Mouse (Mus musculus): ENCODE data around the gene Gm49361.
"Not testable (repeated sequence)": the region's sequence is repeated elsewhere in the genome, so short reads cannot be mapped to it uniquely, and the experiment has no call there.

Gene Gm49361

DNA sequence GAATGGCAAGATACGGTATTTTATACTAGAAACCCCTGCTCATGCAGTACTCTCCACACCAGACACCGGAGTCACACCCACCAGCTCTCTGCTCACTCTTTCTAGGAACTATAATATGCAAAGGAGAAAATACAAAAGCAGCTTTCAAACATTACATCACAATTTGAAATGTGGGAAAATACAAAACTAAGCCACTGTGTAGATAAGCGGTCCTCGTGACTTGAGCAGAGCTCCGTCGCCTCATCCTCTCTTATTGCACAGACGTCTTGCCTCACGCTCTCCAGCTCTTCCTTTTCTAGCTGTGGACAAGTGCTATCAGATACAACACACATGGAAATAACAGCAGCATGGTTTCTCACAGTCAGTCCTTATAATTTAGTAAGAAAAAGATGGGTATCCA is 55.2 kb downstream of the Gm49361 start:
- no peak for DNase-seq (ENCODE audit: low read depth, low spot score)

DNA sequence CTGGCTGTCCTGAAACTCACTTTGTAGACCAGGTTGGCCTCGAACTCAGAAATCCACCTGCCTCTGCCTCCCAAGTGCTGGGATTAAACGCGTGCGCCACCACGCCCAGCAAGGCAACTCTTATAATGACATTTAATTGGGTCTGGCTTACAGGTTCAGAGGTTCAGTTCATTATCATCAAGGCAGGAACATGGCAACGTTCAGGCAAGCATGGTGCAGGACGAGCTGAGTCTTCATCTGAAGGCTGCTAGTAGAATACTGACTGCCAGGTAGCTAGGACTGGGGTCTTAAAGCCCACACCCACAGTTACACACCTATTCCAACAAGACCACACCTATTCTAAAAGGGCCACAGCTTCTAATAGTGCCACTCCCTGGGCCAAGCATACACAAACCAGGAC is 57.8 kb downstream of the Gm49361 start:
- DNase-seq (ENCODE audit: low read depth, low spot score) = not testable (repeated sequence)

DNA sequence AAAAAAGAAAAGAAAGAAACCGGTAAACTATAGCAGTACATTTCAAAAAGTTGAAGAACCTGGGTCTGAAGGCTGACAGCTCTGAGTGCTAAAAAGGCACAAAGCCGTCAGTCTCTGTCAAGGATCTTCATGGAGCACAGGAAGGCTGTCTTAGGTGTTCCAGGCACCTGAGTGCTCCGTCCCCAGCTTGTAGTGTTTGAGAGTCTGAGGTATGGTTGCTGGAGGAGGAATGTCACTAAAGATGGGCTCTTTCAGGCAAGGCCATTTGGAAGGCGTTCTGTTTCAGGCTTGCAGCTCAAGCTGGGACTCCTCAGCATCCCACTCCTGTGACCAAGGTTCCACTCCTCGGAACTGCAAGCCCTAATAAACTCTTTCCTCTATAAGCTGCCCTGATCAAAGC is 58.5 kb downstream of the Gm49361 start:
- DNase-seq (ENCODE audit: low read depth, low spot score) = no peak

DNA sequence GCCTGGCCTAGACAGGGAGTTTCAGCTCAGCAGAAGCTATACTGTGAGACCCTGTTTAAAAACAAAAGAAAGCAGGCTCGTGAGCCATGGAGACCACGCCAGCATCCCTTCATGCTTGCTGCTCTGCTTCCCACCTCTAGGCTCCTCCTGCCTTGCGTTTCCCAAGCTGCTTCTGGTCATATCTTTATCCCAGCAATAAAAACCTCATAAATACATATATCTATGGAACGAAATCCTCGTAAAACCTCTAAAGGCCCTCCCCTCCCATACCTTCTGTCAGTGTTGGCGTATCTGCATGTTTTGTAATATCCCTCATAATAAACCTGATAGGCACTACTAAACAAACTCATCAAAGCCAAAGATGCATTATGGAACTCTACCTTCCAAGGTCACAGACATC is 59.3 kb downstream of the Gm49361 start:
- no peak for DNase-seq (ENCODE audit: low read depth, low spot score)

DNA sequence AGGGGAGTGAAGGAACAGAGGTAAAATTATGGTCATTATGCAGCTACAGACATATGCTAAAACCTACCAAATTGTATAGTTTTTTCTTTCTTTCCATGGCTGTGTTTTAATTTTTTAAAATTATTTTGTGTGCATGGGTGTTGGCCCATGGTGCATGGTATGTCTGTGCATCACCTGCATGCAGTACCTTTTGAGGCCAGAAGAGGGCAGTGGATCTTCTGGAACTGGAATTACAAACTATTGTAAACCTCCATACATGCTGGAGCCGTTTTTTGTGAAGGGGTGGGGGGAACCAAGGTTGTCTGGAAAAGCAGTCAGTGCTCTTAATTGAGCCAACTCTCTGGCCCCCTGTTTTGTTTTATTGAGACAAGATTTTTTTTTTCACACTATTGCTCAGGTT is 61.3 kb downstream of the Gm49361 start:
- DNase-seq (ENCODE audit: low read depth, low spot score) = peak; percentile 64

DNA sequence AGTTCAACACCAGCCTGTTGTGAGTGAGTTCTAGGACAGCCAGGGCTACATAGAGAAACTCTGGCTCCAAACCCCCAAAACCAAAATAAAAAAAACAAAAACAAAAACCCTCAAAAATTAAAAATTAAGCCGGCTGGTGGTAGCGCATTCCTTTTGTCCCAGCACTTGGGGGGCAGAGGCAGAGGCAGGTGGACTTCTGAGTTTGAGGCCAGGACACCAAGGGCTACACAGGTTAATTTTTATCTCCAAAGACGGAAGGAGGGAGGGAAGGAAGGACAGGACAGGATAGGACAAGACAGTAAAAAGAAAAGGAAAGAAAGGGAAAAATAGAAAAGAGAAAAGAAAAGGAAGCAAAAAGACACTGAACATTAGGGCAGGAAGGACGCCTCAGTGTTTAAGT is 63.2 kb downstream of the Gm49361 start:
- DNase-seq (ENCODE audit: low read depth, low spot score) = no peak

DNA sequence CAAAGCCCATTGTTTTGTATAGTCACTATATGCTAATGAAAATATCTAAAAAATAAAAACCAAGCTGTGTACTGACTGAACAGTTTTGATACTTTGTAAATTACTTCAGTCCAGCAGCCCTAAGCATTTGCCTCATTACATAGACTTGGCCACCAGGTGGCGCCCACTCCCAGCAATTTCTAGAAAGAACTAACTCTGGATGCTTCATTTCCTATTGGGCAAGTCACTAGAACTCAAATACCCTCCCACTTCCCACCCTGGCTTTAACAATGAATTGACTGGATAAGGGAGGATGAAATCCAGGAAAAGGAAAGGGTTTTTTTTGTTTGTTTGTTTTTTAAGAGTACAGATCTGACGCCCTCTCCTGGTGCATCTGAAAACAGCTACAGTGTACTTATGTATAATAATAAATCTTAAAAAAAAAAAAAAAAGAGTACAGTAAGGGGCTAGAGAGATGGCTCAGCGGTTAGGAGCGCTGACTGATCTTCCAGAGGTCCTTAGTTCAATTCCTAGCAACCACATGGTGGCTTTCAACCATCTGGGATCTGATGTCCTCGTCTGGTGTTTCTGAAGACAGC is 65.9 kb downstream of the Gm49361 start:
- DNase-seq (ENCODE audit: low read depth, low spot score) = peak; percentile 87

DNA sequence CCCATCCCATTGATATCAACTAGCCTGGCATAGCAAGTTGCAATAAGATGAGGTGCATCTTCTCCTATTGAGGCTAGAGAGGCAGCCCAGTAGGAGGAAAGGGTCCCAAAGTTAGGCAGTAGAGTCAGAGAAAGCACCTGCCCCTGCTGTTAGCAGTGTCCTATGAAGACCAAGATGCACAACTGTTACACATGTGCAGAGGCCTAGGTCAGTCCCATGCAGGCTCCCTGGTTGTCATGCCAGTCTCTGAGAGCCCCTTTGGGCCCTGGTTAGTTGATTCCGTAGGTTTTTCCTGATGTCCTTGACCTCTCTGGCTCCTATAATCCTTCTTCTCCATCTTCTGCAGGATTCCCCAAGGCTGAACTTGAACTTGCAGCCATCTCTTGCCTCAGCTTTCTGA is 66.4 kb downstream of the Gm49361 start:
- DNase-seq (ENCODE audit: low read depth, low spot score) = no peak

DNA sequence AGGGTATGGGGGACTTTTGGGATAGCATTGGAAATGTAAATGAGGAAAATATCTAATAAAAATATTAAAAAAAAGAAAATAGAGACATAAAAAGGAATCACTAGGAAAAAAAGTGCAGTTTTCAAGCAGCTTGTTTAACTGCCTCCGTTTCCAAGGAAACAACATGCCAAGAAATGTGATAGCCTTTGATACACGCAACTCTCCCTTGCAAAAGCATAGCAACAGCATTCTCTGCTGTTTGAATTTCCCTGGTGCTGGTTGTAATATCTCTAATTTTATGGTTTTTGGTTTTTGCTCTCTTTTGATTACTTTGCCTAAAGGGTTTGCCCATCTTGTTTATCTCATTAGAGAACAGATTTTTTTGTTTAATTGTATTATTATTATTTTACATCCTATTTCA is 70.4 kb downstream of the Gm49361 start:
- DNase-seq (ENCODE audit: low read depth, low spot score) = no peak

DNA sequence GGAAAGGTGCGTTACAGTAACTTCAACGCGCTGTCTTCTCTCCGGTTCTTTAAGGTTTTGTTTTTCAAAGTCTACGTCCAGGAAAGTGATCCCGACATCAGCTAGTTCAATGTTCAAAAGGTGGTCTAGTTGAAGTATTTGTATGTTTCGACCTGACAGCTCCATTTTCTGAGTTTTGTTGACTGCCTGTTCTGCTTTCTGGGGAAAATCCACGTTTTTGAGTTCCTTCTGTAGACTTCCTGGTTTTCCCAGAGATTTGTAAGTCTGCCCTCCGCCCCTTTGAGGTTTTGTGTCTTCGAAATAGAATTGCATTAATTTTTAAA is 80.3 kb downstream of the Gm49361 start:
- no peak for DNase-seq (ENCODE audit: low read depth, low spot score)

DNA sequence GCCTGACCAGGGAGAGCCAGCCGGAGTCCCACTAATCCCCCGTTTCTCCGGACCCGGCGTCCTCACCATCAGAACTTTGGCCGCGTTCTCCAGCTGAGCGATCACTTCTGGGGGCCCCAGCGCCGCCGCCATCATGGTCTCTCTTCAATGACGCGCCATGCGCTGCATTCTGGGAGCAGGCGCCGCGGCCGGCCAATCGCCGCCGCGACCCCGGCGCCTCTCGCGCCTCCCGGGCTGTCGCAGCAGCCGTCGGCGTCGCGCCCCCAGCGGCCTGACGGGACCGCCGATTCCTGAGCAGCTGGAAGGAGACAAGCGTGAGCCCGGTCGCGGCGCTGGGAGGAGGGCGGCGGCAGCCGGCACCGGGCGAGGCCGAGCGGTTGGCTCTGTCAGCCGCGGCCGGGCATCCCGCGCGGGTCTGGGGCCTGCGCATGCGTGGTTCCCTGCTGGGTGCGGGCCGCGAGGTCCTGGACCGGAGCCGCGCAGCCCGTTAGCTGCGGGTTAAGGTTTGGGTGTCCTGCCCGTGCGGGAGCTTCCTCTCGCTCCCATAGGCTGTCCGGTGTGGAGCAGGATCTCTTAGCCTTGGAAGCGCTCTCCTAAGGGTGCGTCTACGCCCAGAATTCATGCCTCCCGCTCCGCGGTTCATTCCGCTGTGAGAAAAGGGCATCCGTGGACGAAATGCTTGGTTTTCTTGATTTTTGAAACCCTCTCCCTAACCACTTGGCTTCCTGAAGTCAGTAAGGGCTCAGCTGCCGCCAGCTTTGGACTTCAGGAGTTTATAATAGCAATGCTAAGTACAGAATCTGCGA is 80.9 kb downstream of the Gm49361 start, which contains the start of gene Xpo4:
TSS of gene Xpo4 (minus strand) at position 609 of the 806 bp plus-strand sequence.
- peak; percentile 68 for DNase-seq (ENCODE audit: low read depth, low spot score)

DNA sequence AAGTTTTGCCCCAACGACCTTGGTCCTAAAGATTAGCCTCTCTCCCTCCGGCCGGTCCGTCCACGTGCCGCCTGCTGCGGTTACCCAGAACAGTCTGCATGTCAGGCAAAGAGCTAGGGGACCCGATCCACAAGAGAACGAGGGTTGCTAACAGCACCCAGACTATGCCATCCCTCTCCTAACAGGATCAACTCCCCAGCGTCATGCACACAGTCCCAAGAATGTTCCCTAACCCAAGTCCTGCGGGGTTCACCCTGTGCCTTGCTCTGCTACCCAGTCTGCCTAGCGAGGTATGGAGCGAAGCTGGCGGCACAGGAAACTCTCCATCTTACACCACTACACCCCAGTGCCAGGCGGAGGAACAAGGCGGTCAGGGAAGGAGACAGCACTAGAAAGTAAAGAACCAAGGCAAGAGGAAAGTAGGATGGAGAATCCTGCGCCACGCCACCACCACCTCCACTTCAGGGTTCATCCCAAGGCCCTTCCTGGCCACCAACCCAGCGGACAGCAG is 81.5 kb downstream of the Gm49361 start:
- DNase-seq (ENCODE audit: low read depth, low spot score) = peak; percentile 44

DNA sequence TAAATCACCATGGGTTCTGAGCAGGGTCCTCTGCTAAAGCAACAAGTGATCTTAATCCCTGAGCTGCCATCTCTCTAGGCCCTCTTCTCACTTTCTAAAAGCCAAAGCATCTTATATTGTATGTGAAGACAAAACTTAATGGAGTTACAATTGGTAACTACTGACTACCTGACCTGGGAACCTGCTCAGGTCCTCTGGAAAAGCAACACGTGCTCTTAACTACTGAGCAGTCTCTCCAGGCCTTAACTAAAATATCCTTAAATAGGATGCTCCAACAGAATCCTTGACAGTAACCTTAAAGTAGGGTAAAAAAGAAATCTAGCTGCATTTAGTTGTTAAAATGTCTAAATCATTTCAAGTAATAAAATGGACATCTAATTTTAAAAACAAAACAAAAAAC is 82.3 kb downstream of the Gm49361 start:
- no peak for DNase-seq (ENCODE audit: low read depth, low spot score)

DNA sequence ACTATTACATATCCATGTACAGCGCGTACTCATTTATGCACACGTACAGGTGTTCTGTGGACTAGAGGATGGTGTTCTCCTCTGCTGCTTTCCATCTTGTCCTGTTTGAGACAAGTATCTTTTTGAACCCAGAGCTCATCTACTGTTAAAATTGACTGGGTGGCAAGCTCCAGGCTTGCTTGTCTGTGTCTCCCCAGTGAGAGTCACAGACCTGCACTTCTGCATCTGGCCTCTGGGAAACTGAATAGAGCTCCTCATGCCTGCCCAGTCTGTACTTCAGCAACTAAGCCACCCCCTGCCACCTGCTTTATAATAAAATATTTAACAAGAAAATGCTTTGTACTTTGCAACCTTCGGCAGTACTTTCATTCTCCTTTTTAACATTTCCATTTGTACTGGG is 87.6 kb downstream of the Gm49361 start:
- DNase-seq (ENCODE audit: low read depth, low spot score) = peak; percentile 56

DNA sequence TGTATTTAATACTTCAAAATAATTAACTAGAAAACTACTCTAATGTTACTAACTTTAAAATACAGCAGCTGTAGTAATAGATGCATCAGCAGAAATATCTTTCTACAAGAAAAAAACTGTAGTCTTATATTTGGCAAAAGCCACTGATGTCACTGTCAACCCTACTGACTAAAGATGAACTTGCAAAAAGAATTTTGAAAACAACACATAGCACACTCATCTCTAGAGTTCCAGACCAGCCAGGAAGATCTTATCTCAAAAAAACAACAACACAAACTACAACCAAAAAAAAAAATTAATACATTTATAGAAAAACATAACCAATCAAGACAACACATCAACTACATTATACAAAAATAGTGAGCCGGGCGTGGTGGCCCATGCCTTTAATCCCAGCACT is 88.4 kb downstream of the Gm49361 start:
- DNase-seq (ENCODE audit: low read depth, low spot score) = no peak

DNA sequence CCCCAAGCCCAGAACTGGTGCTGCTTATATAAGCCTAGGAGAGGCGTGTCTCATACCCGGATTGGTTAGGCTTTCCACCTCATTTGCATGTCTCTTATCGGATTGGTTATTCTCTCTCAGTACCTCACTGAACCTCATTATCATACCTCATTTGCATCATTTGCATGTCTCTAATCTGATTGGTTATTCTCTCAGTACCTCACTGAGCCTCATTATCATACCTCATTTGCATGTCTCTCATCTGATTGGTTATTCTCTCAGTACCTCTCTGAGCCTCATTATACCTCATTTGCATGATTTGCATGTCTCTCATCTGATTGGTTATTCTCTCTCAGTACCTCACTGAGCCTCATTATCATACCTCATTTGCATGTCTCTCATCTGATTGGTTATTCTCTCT is 89.4 kb downstream of the Gm49361 start:
- peak; percentile 80 for DNase-seq (ENCODE audit: low read depth, low spot score)

DNA sequence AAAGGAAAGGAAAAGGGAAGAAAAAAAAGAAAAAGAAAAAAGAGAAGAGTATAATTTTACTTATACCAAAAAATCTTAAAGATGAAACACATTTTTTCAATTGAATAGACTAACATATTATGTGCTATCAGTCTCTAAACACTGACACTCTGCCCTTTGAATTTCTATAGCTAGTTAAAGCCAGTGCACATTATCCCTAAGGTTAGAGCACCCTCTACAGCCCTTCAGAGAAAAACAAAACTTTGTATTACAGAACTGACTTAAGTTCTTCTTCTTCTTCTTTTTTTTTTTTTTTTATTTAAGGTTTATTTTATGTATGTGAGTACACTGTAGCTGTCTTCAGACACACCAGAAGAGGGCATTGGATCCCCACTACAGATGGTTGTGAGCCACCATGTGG is 96.4 kb downstream of the Gm49361 start:
- DNase-seq (ENCODE audit: low read depth, low spot score) = no peak

DNA sequence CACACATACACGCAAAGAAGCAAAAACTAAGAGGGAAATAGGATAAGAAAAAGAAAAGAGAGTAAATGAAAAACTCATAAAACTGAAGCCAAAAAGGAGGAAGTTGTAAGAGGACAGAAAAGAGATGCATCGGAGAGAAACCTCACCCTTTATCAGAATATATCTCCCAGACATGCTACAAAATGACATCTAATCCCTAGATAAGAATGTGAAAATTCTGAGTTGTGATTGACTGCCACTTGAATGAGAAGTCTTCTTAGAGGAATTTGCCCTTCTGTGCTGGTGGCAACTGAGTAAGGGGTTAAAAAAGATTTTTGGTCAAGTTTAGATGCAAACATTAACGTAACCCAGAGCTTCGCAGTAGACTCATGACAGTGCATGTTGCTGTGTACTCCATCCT is 99.7 kb downstream of the Gm49361 start:
- DNase-seq (ENCODE audit: low read depth, low spot score) = no peak

DNA sequence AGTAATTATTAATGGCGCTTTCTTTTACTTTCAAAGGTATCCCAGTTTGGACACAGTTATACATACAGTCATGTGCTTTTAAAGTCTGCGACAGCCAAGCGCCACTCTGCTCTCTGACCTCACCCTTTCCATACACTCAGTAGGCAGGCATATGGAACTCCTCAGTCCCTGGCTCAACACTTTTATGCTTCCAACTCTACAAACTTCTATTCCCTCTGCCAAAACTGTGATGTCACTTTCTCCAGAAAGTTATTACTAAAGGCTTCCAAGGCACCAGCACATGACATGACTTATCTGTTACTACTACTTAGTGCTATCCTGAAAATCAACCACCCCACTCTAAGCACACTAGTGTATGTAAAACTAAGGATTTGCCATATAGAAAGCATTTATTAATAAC is 106.8 kb downstream of the Gm49361 start:
- DNase-seq (ENCODE audit: low read depth, low spot score) = no peak

DNA sequence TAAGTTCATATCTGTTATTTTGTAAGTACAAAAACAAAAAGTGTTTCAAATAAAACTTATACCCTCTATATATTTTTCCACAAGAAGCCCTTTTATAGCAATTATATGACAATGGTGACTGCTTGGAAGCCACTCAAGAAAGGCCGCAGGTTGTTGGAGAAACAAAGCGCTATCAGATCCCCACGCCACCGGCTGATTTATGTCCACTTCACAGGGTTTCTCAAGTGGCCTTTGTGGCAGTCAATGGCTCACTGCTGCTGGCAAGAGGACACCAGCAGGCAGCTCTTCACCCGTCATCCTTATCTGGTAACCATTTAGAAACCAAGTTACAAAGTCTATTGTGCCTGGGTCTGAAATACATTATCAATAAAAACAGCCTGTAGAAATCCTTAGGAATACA is 111.8 kb downstream of the Gm49361 start:
- no peak for DNase-seq (ENCODE audit: low read depth, low spot score)

DNA sequence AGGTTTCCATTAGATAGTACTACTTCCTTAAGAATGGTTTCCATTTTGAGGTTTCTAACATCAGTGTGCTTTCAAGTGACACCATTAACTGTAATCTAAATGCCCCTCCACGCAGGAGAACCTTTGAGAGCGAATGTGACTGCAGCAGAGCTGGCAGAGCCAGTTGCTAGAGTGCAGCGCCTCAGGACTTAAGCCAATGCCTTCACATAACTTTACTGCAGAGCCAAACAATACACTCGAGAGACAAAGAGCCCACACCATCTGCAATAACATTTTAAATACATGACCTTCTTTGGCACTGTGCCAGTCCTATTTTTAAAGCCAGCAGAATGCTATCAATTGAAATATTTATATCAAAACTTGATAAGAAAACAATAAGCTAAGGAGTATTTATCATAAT is 116.3 kb downstream of the Gm49361 start:
- DNase-seq (ENCODE audit: low read depth, low spot score) = no peak

DNA sequence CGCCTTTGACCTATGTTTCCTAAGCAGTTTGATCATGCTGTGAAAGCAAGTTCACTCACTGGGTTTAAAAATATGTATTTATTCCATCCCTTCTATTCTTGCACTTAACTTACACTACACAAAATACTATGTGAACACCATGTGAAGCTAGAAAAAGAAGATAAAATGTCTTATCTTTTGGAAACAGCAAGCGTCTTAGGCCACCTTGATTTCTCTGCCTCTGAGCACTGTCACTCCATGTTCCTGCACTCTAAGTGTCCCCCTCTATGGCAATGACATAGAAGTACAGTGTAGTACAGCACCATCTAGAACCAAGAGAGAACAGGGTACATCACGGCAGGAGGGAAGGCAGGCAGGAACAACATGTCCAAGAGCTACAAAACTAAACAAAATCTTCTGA is 123.0 kb downstream of the Gm49361 start:
- no peak for DNase-seq (ENCODE audit: low read depth, low spot score)

DNA sequence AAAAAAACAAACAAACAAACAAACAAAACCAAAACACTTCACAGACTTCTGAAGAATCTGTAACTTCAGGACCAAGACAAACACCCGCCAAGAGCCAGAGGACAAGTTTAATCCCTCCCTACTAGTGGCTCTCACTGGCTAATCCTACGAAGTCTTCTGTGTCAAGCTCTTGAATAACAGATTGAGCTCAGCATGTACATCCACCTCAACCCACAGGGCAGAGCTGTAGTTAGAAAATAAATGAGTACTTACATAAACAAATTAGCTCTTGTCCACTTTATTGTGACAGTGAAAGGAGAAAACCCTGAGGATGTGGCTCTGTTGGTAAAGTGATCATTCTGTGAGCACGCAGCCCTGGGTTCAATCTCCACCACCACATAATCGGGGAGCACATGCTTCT is 124.2 kb downstream of the Gm49361 start:
- no peak for DNase-seq (ENCODE audit: low read depth, low spot score)

All from ES-CJ7 (cell line).